Mouse (Mus musculus): ENCODE results near the gene Prrc2c. TPM values are rescaled to one million over a fixed set of nuclear protein-coding genes. Genes with fewer than 3 reads are reported as not detected.
"Not testable (repeated sequence)": the region's sequence is repeated elsewhere in the genome, so short reads cannot be mapped to it uniquely, and the experiment has no call there.

The Prrc2c gene
- polyA plus RNA-seq, 1 experiment from 2014 or later: 149 TPM

GRCm38 (mm10) chr1:162628326-162628725 is 112.0 kb downstream of the Prrc2c start:
- not testable (repeated sequence) for H3K36me3 ChIP-seq; H3K4me3 ChIP-seq; H3K27me3 ChIP-seq; H3K9ac ChIP-seq; H3K9me3 ChIP-seq; H3K4me2 ChIP-seq; ATAC-seq (ENCODE audit: low read depth); H3K27ac ChIP-seq (replicated peaks)
- 93% methylated on average over 15 of the region's 15 CpGs for WGBS
- peaks cover 14% of the 10 kb centered on the region for H3K4me1 ChIP-seq (replicated peaks)

GRCm38 (mm10) chr1:162627821-162628220 is 112.5 kb downstream of the Prrc2c start:
- not testable (repeated sequence) for H3K4me2 ChIP-seq; H3K27me3 ChIP-seq; H3K36me3 ChIP-seq; H3K4me3 ChIP-seq; H3K27ac ChIP-seq (replicated peaks); H3K9me3 ChIP-seq; H3K9ac ChIP-seq; ATAC-seq (ENCODE audit: low read depth)
- WGBS: 87% methylated on average over 4 of the region's 4 CpGs
- peaks cover 15% of the 10 kb centered on the region for H3K4me1 ChIP-seq (replicated peaks)

- Histone ChIP-seq H3K4me3 (no peak overlapping the region), H3K9me3 (no peaks in the 10 kb centered on the region), H3K4me2 (no peak overlapping the region), H3K4me1 (replicated peaks) (peaks cover 15% of the 10 kb centered on the region), H3K9ac (no peak overlapping the region), H3K36me3 (no peaks in the 10 kb centered on the region), H3K27me3 (no peaks in the 10 kb centered on the region), H3K27ac (replicated peaks) (no peak overlapping the region)
- 58% methylated on average over 7 of the region's 7 CpGs for WGBS
- no peak for ATAC-seq (ENCODE audit: low read depth)
Measured at GRCm38 (mm10) chr1:162625229-162625628, 115.1 kb downstream of the Prrc2c start.

- Histone ChIP-seq H3K9me3 (no peaks in the 10 kb centered on the region), H3K4me3 (no peak overlapping the region), H3K9ac (no peak overlapping the region), H3K4me1 (replicated peaks) (peaks cover 15% of the 10 kb centered on the region), H3K36me3 (no peaks in the 10 kb centered on the region), H3K27ac (replicated peaks) (no peak overlapping the region), H3K27me3 (no peaks in the 10 kb centered on the region), H3K4me2 (no peak overlapping the region)
- 16% methylated on average over 4 of the region's 4 CpGs for WGBS
- peak; percentile 60 for ATAC-seq (ENCODE audit: low read depth)
Measured at GRCm38 (mm10) chr1:162623895-162624294, 116.5 kb downstream of the Prrc2c start.

Small RNA genes lying within 50 kb of the gene (microRNA-seq; reads per million reads assigned to microRNA genes)
- gene Gm27616: not detected

Other genes with a start within 250 kb of the Prrc2c start
- gene Mettl13, start 192.0 kb downstream of the Prrc2c start, polyA plus RNA-seq (2015; fragmentation: Nextera tagmentation; extraction: Ambion mirVana): 17.1 and 17.2 TPM in 2 replicates
- gene Vamp4, start 170.0 kb downstream of the Prrc2c start, polyA plus RNA-seq (2015; fragmentation: Nextera tagmentation; extraction: Ambion mirVana): 80.2 and 80.4 TPM in 2 replicates
- gene Myoc, start 101.4 kb downstream of the Prrc2c start, polyA plus RNA-seq (2015; fragmentation: Nextera tagmentation; extraction: Ambion mirVana): not detected in 2 replicates
- gene Myocos, start 82.3 kb downstream of the Prrc2c start, polyA plus RNA-seq (2015; fragmentation: Nextera tagmentation; extraction: Ambion mirVana): not detected in 2 replicates
- 0.36 and 0.61 TPM in 2 replicates for gene Fmo4, start 73.4 kb upstream of the Prrc2c start, polyA plus RNA-seq (2015; fragmentation: Nextera tagmentation; extraction: Ambion mirVana)
- 21.0 and 22.9 TPM in 2 replicates for gene Fmo1, start 126.1 kb upstream of the Prrc2c start, polyA plus RNA-seq (2015; fragmentation: Nextera tagmentation; extraction: Ambion mirVana)
- 0.91 and 2.2 TPM in 2 replicates for gene Fmo2, start 158.2 kb upstream of the Prrc2c start, polyA plus RNA-seq (2015; fragmentation: Nextera tagmentation; extraction: Ambion mirVana)
- gene Fmo6, start 197.0 kb upstream of the Prrc2c start, polyA plus RNA-seq (2015; fragmentation: Nextera tagmentation; extraction: Ambion mirVana): not detected in 2 replicates
- not detected in 2 replicates for gene Fmo3, start 244.0 kb upstream of the Prrc2c start, polyA plus RNA-seq (2015; fragmentation: Nextera tagmentation; extraction: Ambion mirVana)

Measured in neural tube, embryonic 13.5 days (tissue).